Mouse (Mus musculus) right cerebral cortex, adult 18-20 months (tissue): ENCODE measurements around the gene Nme9.

Experiments
- DNase-seq: peaks from one replicate; pipeline ENCODE4 v3.0.0; 2022; ENCODE audit warnings: mixed read lengths

The Nme9 gene

DNA sequence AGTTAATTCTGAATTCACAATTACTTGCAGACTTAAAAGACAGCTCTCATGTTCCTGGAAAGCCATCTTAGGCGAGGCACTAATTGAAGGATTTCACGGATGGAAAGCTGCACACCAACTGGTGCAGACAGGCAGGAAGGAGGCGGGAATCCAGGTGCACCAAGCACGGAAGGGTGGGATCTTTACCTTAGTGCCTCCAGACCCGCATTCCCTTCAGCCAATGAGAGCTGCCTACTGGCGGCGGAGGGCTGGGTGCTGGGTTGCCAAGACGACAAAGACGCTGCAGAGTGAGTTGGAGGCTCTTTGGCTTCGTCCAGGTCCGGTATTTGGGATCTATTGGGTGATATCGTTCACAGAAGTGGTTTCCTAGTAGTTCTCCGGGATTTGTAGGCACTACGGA lies at the start of gene Nme9:
Nme9 (plus strand) TSS at position 315 of the 400 bp plus-strand sequence.
- no peak for DNase-seq

DNA sequence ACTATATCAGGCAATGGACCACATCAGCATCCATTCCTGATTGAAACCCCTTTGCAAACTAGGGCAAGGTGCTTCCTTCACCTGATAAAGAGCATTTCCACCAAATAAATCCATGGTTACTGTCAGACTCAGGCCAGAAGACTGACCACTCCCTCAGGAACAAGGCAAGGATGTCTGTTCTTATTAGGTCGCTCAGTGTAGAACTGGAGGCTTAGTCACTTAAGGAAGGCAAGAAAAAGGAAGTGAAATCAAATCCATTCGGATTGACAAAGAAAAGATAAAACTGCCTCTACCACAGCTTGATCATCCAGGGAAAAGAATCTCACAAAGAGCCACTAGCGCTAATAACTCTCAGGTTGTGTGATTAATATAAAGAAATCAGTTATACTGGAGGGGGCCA lies 42.0 kb upstream of the Nme9 start:
- DNase-seq: no peak

- DNase-seq: no peak
Observed at GRCm38 (mm10) chr9:99411093-99411492, 40.2 kb upstream of the Nme9 start.

DNA sequence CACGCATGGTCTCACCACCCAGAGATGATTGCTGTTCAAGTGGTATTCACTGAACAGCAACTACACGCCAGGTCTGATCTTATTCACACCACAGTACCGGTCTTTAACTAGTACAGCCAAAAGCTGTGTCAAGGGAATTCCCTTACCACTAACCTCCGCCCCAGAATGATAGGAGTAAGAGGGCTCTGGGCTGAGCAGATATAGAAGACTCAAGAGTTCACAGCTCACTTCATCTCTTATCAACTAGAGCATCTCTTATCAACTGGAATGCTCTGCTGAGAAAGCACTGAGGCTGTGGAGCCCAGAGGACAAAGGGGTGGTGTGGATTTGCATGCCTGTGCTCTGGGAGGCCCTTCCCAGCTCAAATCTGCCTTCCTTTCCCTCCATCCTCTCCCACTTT lies 39.5 kb upstream of the Nme9 start:
- no peak for DNase-seq

GRCm38 (mm10) chr9:99416809-99417208 lies 34.5 kb upstream of the Nme9 start:
- no peak for DNase-seq

GRCm38 (mm10) chr9:99417288-99417846 lies 33.9 kb upstream of the Nme9 start:
- no peak for DNase-seq

- peak; percentile 77 for DNase-seq
Observed at GRCm38 (mm10) chr9:99418377-99418776, 32.9 kb upstream of the Nme9 start.

GRCm38 (mm10) chr9:99419951-99420701 lies 31.1 kb upstream of the Nme9 start:
- no peak for DNase-seq

- DNase-seq: no peak
Observed at GRCm38 (mm10) chr9:99421914-99422313, 29.4 kb upstream of the Nme9 start.

GRCm38 (mm10) chr9:99423692-99424573 lies 27.3 kb upstream of the Nme9 start:
- no peak for DNase-seq

DNA sequence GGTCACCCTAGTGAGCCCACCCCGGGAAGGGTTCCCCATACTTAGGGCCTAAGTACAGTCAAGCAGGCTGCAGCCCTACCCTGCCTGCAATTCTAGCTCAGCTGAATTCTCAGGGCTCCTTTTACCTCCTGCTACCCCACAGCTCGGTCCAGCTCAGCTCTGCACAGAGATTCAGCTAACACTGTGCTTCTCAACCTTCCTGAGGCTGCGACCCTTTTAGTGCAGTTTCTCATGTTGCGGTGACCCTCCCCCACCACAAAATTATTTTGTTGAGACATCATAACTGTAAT lies 26.8 kb upstream of the Nme9 start:
- DNase-seq: no peak

GRCm38 (mm10) chr9:99425262-99425661 lies 26.0 kb upstream of the Nme9 start:
- DNase-seq: no peak

GRCm38 (mm10) chr9:99428601-99429331 lies 22.5 kb upstream of the Nme9 start:
- DNase-seq: peak; percentile 77

GRCm38 (mm10) chr9:99429845-99430244 lies 21.4 kb upstream of the Nme9 start:
- DNase-seq: peak; percentile 78

DNA sequence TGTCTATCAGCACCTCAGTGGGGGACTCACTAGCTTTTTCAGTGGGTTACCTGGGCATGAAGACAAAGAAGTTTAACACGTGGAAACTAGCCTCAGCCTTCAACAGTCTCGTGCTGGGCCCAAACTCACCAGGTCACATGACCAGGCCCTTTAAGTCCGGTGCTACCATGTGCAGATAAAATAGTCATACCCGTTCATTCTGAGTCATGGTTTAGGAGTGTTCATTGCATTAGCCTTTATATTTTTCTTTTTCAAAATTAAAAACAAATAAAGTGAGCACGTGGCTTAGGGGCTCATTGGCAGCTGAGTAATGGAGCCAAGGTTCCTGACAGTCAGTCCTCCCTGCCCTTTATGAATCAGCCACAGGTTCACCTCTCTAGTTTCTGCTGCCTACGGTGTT lies 20.5 kb upstream of the Nme9 start:
- no peak for DNase-seq

- peak; percentile 62 for DNase-seq
Observed at GRCm38 (mm10) chr9:99431346-99431745, 19.9 kb upstream of the Nme9 start.

DNA sequence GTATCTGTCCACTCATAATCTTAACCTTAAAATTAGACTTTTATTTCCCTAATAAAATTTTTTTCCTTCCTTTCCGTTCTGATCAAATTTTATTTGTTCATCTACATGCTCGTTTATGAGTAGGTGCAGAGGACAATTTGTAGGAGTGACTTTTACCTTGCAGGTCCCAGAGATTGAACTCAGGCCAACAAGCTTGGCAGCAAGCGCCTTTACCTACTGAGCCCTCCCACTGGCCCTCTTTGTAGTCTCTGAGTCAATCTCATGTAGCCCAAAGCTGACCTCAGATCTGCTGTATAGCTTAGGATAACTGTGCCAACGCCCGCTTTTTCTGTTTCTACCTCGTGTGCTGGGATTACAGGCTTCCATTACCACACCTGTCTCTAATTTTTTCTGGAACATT lies 19.3 kb upstream of the Nme9 start:
- no peak for DNase-seq

DNA sequence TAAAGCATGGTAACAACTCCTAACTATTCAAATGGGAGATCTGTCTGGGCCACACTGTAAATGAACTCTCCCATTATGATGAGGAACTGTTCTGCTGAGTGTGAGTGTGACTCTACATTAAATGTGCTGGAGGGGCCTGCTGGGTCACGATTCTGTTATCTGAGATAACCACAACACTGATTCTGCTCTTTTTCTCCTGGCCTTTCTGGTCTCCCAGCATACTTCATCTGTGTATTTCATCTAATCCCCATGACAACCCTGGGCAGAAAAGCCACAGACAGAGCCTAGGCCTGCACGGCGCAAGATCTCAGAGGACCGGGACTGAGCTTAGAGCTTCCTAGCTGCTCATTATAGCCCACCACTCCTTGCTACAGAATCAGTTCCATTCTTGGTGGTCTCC lies 18.8 kb upstream of the Nme9 start:
- no peak for DNase-seq

GRCm38 (mm10) chr9:99434892-99435618 lies 16.2 kb upstream of the Nme9 start:
- peak; percentile 82 for DNase-seq

- DNase-seq: no peak
Observed at GRCm38 (mm10) chr9:99435619-99436181, 15.6 kb upstream of the Nme9 start.

DNA sequence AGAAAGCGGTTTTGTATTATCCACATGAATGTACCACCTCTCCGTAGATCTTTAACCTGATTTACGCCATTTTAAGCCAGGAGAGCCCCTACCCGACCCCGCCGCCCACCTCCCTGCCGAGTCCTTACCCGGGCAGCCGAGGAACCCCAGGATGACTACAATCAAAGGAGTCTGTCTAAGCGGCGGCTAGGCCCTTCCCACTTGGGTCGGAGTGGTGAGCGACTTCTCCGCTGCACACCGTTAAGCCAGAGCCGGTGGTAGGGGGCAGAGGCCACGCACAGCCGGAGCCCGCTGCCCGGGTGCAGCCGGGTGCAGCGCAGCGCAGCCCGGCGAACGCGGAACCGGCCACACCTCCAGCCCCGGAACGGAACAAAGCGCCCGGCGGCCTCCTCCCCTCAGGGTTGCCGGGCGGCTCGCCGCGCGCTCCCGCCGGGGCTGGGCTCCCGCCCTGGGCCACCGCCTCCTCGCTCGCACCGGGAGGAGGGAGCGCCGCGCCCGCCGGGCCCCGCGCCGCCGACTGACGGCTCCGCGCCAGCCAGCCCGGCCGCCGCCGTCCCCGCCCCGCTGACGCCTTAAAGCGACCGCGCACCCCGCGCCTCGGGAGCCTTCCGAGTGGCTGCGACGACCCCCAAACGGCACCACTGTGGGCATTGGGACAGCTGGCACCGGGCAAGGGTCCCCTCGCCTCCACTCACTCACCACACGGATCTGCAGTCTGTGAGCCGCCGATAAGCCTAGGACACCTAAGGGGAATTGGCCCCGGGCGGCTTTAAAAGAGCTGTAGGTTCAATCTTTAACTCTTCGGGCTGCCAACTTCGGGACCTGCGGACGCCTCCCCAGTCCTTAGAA lies 14.9 kb upstream of the Nme9 start:
- peak; percentile 86 for DNase-seq
